Mouse (Mus musculus) MEL (cell line): ENCODE data around the gene Zbtb34.

Source experiments
- CTCF ChIP-seq, 3 experiments: IDR thresholded peaks in 2 of 3; conservative IDR thresholded peaks in 1 of 3; 2 replicates each; pipeline ENCODE4 v1.5.1; 2011 to 2012; ENCODE audit warnings: low read length in 3 of 3, low read depth in 2 of 3, mild to moderate bottlenecking in 2 of 3, improper control_type of control experiment in 1 of 3, inconsistent platforms in 1 of 3, mixed read lengths in 1 of 3, moderate library complexity in 1 of 3; ENCODE audit not compliant: control insufficient read depth in 1 of 3, insufficient read depth in 1 of 3, poor library complexity in 1 of 3, severe bottlenecking in 1 of 3
- EP300 ChIP-seq, 2 experiments: IDR thresholded peaks; 2 replicates each; pipeline ENCODE4 v1.6.1; 2011; ENCODE audit warnings: improper control_type of control experiment in 2 of 2, low read length in 2 of 2, low read depth in 1 of 2, mild to moderate bottlenecking in 1 of 2
- ETS1 ChIP-seq: IDR thresholded peaks from 2 replicates; pipeline ENCODE4 v1.6.1; 2012; ENCODE audit warnings: low read depth, mild to moderate bottlenecking, inconsistent platforms, low read length, improper control_type of control experiment, moderate library complexity
- GABPA ChIP-seq: IDR thresholded peaks from 2 replicates; pipeline ENCODE4 v1.6.1; 2012; ENCODE audit warnings: low read depth, mild to moderate bottlenecking, inconsistent platforms, low read length, improper control_type of control experiment, moderate library complexity
- GATA1 ChIP-seq: IDR thresholded peaks from 2 replicates; pipeline ENCODE4 v1.6.1; 2011; ENCODE audit warnings: low read depth, low read length, improper control_type of control experiment
- MAX ChIP-seq: IDR thresholded peaks from 2 replicates; pipeline ENCODE4 v1.6.1; 2011; ENCODE audit warnings: low read length, improper control_type of control experiment
- MYB ChIP-seq: IDR thresholded peaks from 2 replicates; pipeline ENCODE4 v1.6.1; 2011; ENCODE audit warnings: mild to moderate bottlenecking, low read depth, low read length, improper control_type of control experiment
- MYC ChIP-seq: IDR thresholded peaks from 2 replicates; pipeline ENCODE4 v1.6.1; 2011; ENCODE audit warnings: low read depth, mild to moderate bottlenecking, low read length, improper control_type of control experiment, moderate library complexity
- NRF1 ChIP-seq: IDR thresholded peaks from 2 replicates; pipeline ENCODE4 v1.6.1; 2014; ENCODE audit warnings: low read depth, mild to moderate bottlenecking, inconsistent platforms, low read length, improper control_type of control experiment, moderate library complexity; ENCODE audit not compliant: poor library complexity, insufficient read depth, severe bottlenecking
- POLR2A ChIP-seq, 2 experiments: IDR thresholded peaks; 2 replicates each; pipeline ENCODE4 v1.6.1; 2011 to 2012; ENCODE audit warnings: low read length in 2 of 2, mild to moderate bottlenecking in 2 of 2, control low read depth in 1 of 2, improper control_type of control experiment in 1 of 2, low read depth in 1 of 2, moderate library complexity in 1 of 2; ENCODE audit not compliant: control insufficient read depth in 1 of 2, insufficient read depth in 1 of 2, poor library complexity in 1 of 2
- USF1 ChIP-seq: IDR thresholded peaks from 2 replicates; pipeline ENCODE4 v1.6.1; 2014; ENCODE audit warnings: low read depth, mild to moderate bottlenecking, inconsistent platforms, low read length, improper control_type of control experiment, moderate library complexity
- ZKSCAN1 ChIP-seq: IDR thresholded peaks from 2 replicates; pipeline ENCODE4 v1.6.1; 2012; ENCODE audit warnings: low read depth, mild to moderate bottlenecking, inconsistent platforms, low read length, improper control_type of control experiment, moderate library complexity
- ZNF384 ChIP-seq: IDR thresholded peaks from 2 replicates; pipeline ENCODE4 v1.6.1; 2012; ENCODE audit warnings: low read depth, mild to moderate bottlenecking, inconsistent platforms, low read length, improper control_type of control experiment

GRCm38 (mm10) chr2:33446796-33447195, 15.7 kb upstream of the Zbtb34 start:
- TF ChIP-seq MYB (no peak), CTCF (IDR thresholded peaks at IDR 0.05 in 2 of 3, conservative IDR thresholded peaks at IDR 0.05 in 1 of 3; ENCODE audit: control insufficient read depth in 1 of 3, insufficient read depth in 1 of 3, low read depth in 2 of 3, low read length in 3 of 3, poor library complexity in 1 of 3, severe bottlenecking in 1 of 3) (no peak), EP300 (IDR thresholded peaks at IDR 0.05; ENCODE audit: low read depth in 1 of 2, low read length in 2 of 2) (no peak), GABPA (no peak), MAX (no peak), NRF1 (no peak), POLR2A (IDR thresholded peaks at IDR 0.05; ENCODE audit: control insufficient read depth in 1 of 2, insufficient read depth in 1 of 2, low read depth in 1 of 2, low read length in 2 of 2, poor library complexity in 1 of 2) (no peak), ZNF384 (no peak), USF1 (no peak), ETS1 (no peak), MYC (no peak), ZKSCAN1 (no peak), GATA1 (no peak)
